Mouse (Mus musculus) hindbrain, embryonic 11.5 days (tissue): ENCODE data around the gene Cpne9. TPM values are rescaled to one million over a fixed set of nuclear protein-coding genes. Genes with fewer than 3 reads are reported as not detected.
A peak's percentile ranks its signal among the peaks of the same experiment; 100 is the strongest.

ENCODE experiments used
- ATAC-seq: fragments of 200-750 bp; cut with Nextera tagmentation; 2 replicates; pipeline ENCODE4 v1.8.0; 2017; ENCODE audit warnings: mild to moderate bottlenecking, moderate TSS enrichment, moderate library complexity; ENCODE audit not compliant: low FRiP score
- DNase-seq: peaks from one replicate; pipeline ENCODE4 v3.0.0-alpha.2; 2015; ENCODE audit warnings: low spot score
- H3K27ac ChIP-seq: fragments of 300-500 bp; sonication (generic); 2 replicates; pipeline ENCODE4 v1.5.1; 2014; ENCODE audit warnings: mild to moderate bottlenecking, low read depth, low read length
- H3K27me3 ChIP-seq: fragments of 300-500 bp; sonication (generic); 2 replicates; pipeline ENCODE4 v1.6.1; 2014; ENCODE audit warnings: mild to moderate bottlenecking, low read length, moderate library complexity, mixed read lengths; ENCODE audit not compliant: control insufficient read depth, insufficient read depth
- H3K36me3 ChIP-seq: fragments of 300-500 bp; sonication (generic); 2 replicates; pipeline ENCODE4 v1.6.1; 2014; ENCODE audit warnings: mild to moderate bottlenecking, low read length, moderate library complexity, mixed read lengths; ENCODE audit not compliant: control insufficient read depth, insufficient read depth
- H3K4me1 ChIP-seq: fragments of 300-500 bp; sonication (generic); replicated peaks from 2 replicates; pipeline ENCODE4 v1.6.1; 2014; ENCODE audit warnings: low read length, mixed read lengths; ENCODE audit not compliant: control insufficient read depth, insufficient read depth
- H3K4me2 ChIP-seq: fragments of 300-500 bp; sonication (generic); replicated peaks from 2 replicates; pipeline ENCODE4 v1.6.1; 2014; ENCODE audit warnings: mild to moderate bottlenecking, low read depth, low read length
- H3K4me3 ChIP-seq: fragments of 300-500 bp; sonication (generic); 2 replicates; pipeline ENCODE4 v1.5.1; 2014; ENCODE audit warnings: low read depth, low read length
- H3K9ac ChIP-seq: fragments of 300-500 bp; sonication (generic); 2 replicates; pipeline ENCODE4 v1.6.1; 2014; ENCODE audit warnings: low read depth, low read length
- H3K9me3 ChIP-seq: fragments of 300-500 bp; sonication (generic); 2 replicates; pipeline ENCODE4 v1.6.1; 2016; ENCODE audit warnings: low read length; ENCODE audit not compliant: control insufficient read depth
- WGBS: fragments of 180-500 bp; shearing (Covaris S2); extraction: QIAGEN DNeasy Blood & Tissue Kit; methylation state at CpG from one replicate; pipeline ENCODE4 v1.1.7; 2014; 5-methylcytosine and 5-hydroxymethylcytosine counted together
- polyA plus RNA-seq: library from polyadenylated mRNA; unstranded; fragments of >200 nt; fragmentation: Nextera tagmentation; extraction: Ambion mirVana; gene quantifications from 2 replicates; pipeline ENCODE4 v1.2.1, GENCODE M21; 2014

The Cpne9 gene
- polyA plus RNA-seq, 1 experiment from 2014 or later: 0.29 TPM

DNA sequence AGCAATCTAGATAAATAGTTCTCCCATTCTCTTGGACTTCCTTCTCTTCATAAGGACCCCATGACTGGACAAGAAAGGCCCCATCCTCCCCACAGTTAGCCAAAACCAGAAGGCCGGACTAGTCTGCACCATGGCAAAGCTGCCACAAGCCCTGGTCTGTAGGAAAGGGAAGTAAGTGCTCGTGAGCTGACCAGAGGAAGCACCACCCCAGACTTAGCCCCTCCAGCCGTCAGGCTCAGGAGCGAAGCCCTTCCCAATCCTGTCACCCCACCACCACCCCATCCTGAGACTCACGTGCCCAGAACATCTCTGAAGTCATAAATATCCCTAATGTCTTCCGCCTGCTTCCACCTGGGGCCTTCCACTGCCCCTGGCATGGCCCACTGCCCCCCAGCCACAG lies 59.5 kb downstream of the Cpne9 start:
- Histone ChIP-seq H3K27ac (no peak overlapping the region), H3K9me3 (no peaks in the 10 kb centered on the region), H3K4me1 (no peaks in the 10 kb centered on the region), H3K27me3 (no peaks in the 10 kb centered on the region), H3K36me3 (no peaks in the 10 kb centered on the region), H3K4me3 (no peak overlapping the region), H3K9ac (no peak overlapping the region), H3K4me2 (no peak overlapping the region)
- no peak for DNase-seq
- WGBS: 85% methylated on average over 6 of the region's 6 CpGs
- no peak for ATAC-seq

DNA sequence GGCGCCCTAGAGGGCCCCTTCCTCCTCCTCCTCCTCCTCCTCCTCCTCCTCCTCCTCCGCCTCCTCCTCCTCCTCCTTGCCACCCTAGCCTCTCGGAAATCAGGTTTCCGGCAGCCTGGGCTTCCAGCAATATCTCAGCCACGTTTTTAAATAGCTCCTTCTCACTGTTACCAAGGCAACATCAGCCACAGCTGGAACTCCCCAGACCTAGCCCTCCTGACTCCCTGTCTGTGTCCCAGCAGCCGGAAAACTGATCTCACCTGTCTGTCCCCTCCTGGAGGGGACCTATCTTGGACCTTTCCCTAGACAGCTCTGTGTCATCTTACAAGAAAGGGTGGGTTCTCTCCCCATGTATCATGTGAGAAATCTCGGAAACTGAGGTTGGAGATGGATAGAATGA lies 60.2 kb downstream of the Cpne9 start:
- 52% methylated on average over 4 of the region's 7 CpGs for WGBS
- Histone ChIP-seq H3K27ac (no peak overlapping the region), H3K4me3 (no peak overlapping the region), H3K9ac (no peak overlapping the region), H3K9me3 (no peaks in the 10 kb centered on the region), H3K36me3 (no peaks in the 10 kb centered on the region), H3K4me1 (no peaks in the 10 kb centered on the region), H3K27me3 (no peaks in the 10 kb centered on the region), H3K4me2 (no peak overlapping the region)
- DNase-seq (no peak), ATAC-seq (no peak)

DNA sequence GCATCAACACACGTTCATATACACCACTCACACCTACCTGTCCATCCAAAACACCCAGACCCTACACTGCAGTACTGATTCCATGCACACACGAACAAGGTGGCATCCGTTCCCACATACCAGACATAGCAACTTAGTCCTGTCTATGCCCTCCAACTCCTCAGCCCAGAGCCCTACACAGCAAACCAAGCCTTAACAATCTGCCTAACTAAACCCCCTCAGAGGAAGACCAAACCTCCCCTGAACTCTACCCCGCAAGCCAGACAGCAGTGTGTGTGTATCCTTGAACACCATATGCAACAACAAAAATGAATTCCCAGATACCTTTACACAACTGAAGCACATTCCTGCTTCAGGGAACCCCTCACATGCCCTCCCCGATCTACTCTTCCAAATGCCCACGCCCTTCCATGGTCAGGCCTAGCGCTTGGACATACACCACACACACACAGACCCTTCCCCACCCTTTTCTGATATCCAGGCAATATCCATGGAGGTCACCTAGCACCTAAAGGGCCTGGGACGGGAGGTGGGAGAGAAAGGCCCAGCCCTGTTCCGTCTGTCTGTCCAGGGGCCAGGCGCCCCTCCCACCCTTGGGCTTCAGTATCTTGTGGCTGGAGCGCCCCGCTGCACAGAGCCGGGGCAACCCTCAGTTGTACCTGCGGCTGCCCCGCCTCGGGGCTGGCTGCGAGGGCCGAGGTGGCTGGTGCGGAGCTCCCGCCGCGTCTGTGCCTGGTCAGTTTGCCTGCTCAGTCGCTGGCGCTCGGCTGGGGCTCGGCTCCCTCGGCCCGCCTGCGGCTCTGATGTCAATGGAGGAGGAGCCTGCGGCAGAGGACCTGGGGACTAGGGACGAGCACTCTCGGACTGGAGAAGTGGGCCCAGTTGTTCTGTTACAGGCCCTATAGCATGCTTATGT lies 61.3 kb downstream of the Cpne9 start, which contains the start of gene Camk1:
Gene Camk1, minus strand, starts transcription at position 808 of the 916 bp plus-strand sequence.
- Histone ChIP-seq H3K36me3 (no peaks in the 10 kb centered on the region), H3K9ac (peak within 1 kb of the TSS; percentile 83), H3K27me3 (no peaks in the 10 kb centered on the region), H3K4me1 (no peaks in the 10 kb centered on the region), H3K27ac (no peak within 1 kb of the TSS), H3K4me3 (peak within 1 kb of the TSS; percentile 54), H3K9me3 (no peaks in the 10 kb centered on the region), H3K4me2 (peak within 1 kb of the TSS; percentile 73)
- DNase-seq (peak; percentile 73), ATAC-seq (peak; percentile 78)
- WGBS: 16% methylated on average over 32 of the region's 32 CpGs

- Histone ChIP-seq H3K27me3 (no peaks in the 10 kb centered on the region), H3K9ac (no peak overlapping the region), H3K9me3 (no peaks in the 10 kb centered on the region), H3K4me3 (no peak overlapping the region), H3K36me3 (no peaks in the 10 kb centered on the region), H3K27ac (no peak overlapping the region), H3K4me1 (no peaks in the 10 kb centered on the region), H3K4me2 (no peak overlapping the region)
- 78% methylated on average over 2 of the region's 2 CpGs for WGBS
- DNase-seq (no peak), ATAC-seq (peak; percentile 3; the same call in 1 of the 2 replicates)
These were observed 62.2 kb downstream of the Cpne9 start for GRCm38 (mm10) chr6:113344321-113344720.

DNA sequence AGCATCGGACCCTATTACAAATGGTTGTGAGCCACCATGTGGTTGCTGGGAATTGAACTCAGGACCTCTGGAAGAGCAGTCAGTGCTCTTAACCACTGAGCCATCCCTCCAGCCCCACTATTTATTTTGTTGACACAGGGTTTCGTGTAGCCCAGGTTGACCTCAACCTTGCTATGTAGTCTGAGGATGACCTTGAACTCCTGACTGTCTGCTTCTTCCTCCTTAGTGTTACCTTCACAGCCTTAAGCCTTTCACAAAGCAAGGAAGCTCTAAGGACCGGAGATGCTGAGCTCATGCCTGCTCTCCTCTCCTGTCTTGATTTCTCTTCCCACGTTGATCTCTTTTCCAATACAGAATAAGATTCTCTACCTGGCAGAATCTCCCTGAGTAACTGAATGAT lies 64.8 kb downstream of the Cpne9 start:
- Histone ChIP-seq H3K36me3 (no peaks in the 10 kb centered on the region), H3K4me1 (no peaks in the 10 kb centered on the region), H3K9me3 (no peaks in the 10 kb centered on the region), H3K4me3 (no peak overlapping the region), H3K4me2 (no peak overlapping the region), H3K27ac (no peak overlapping the region), H3K9ac (no peak overlapping the region), H3K27me3 (no peaks in the 10 kb centered on the region)
- DNase-seq (no peak), ATAC-seq (no peak)
- 89% methylated on average over 4 of the region's 4 CpGs for WGBS

DNA sequence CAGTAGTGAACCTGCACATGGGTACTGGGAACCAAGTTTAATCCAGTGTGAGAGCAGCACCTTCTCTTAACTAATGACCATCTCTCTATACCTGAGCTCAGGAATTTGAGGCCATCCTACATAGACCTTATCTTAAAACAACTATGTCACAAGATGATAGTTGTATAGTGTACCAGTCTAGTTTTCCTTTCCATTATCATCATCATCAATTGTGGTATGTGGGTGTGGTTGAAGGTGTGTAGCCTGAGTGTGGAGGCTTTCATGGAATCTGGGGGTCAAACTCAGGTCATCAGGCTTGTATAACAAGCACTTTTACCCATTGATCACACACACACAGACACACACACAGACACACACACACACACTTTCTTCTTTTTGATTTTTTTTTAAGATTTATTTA lies 68.4 kb downstream of the Cpne9 start:
- no peak overlapping the region for H3K4me3 ChIP-seq
- no peaks in the 10 kb centered on the region for H3K4me1 ChIP-seq
- no peak overlapping the region for H3K27ac ChIP-seq
- ATAC-seq (no peak), DNase-seq (no peak)
- no peaks in the 10 kb centered on the region for H3K27me3 ChIP-seq
- H3K4me2 ChIP-seq: no peak overlapping the region
- H3K36me3 ChIP-seq: no peaks in the 10 kb centered on the region
- H3K9ac ChIP-seq: no peak overlapping the region
- no peaks in the 10 kb centered on the region for H3K9me3 ChIP-seq

DNA sequence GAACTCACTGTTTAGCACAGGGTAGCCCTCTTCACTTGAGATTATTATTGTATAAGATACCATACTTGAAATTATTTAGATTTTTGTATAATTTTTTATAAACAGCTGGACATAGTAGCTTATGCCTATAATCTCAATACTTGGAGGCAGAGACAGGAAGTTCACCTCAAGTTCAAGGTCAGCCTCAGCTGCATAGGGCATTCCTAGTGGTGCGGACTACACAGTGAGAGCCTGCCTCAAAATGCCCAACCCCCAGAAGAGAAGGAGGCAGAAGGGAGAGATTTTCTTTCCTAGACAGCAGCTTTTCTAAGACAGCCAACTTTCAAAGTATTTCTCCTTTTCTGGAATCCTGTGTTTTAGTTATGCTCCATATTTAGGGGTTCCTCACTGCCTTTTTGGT lies 69.1 kb downstream of the Cpne9 start:
- ATAC-seq (no peak), DNase-seq (no peak)
- 80% methylated on average over 1 of the region's 1 CpGs for WGBS
- Histone ChIP-seq H3K4me3 (no peak overlapping the region), H3K36me3 (no peaks in the 10 kb centered on the region), H3K27me3 (no peaks in the 10 kb centered on the region), H3K27ac (no peak overlapping the region), H3K4me1 (no peaks in the 10 kb centered on the region), H3K4me2 (no peak overlapping the region), H3K9me3 (no peaks in the 10 kb centered on the region), H3K9ac (no peak overlapping the region)

DNA sequence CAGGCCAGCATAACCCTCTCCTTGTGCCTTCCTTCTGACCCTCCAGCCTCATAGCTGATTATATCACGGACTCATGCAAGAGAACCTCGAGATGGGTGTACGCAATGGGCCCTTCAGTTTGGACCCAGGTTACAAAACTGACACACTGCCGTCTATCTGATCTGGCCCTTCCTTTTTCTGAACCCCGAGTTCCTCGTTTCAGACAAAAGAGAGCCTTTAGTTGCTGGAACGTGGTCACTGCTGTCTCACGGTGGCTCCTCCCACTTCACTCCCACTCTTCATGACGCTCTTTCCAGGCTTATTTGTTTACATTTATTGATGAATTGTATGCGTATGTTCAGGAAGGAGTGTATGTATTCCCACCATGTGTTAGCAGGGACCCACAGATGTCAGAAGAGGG lies 69.5 kb downstream of the Cpne9 start:
- ATAC-seq (no peak), DNase-seq (no peak)
- no peaks in the 10 kb centered on the region for H3K4me1 ChIP-seq
- H3K36me3 ChIP-seq: no peaks in the 10 kb centered on the region
- H3K4me2 ChIP-seq: no peak overlapping the region
- no peaks in the 10 kb centered on the region for H3K27me3 ChIP-seq
- H3K9ac ChIP-seq: no peak overlapping the region
- H3K9me3 ChIP-seq: no peaks in the 10 kb centered on the region
- H3K4me3 ChIP-seq: no peak overlapping the region
- 62% methylated on average over 10 of the region's 10 CpGs for WGBS
- no peak overlapping the region for H3K27ac ChIP-seq

GRCm38 (mm10) chr6:113352820-113353219 lies 70.7 kb downstream of the Cpne9 start:
- ATAC-seq: no peak

More at GRCm38 (mm10) chr6:113352820-113353219, 70.7 kb downstream of the Cpne9 start:
- Histone ChIP-seq H3K4me2 (no peak overlapping the region), H3K4me3 (no peak overlapping the region), H3K27me3 (no peaks in the 10 kb centered on the region), H3K36me3 (no peaks in the 10 kb centered on the region), H3K9me3 (no peaks in the 10 kb centered on the region), H3K4me1 (no peaks in the 10 kb centered on the region), H3K9ac (no peak overlapping the region), H3K27ac (no peak overlapping the region)
- DNase-seq: no peak
- WGBS: 80% methylated on average over 3 of the region's 3 CpGs
